Mouse (Mus musculus): Measurements from ENCODE around the gene Tspan4. TPM values are rescaled to one million over a fixed set of nuclear protein-coding genes. Genes with fewer than 3 reads are reported as not detected.

Gene Tspan4
- polyA plus RNA-seq, 1 experiment from 2014 or later, result 24.8 TPM

DNA sequence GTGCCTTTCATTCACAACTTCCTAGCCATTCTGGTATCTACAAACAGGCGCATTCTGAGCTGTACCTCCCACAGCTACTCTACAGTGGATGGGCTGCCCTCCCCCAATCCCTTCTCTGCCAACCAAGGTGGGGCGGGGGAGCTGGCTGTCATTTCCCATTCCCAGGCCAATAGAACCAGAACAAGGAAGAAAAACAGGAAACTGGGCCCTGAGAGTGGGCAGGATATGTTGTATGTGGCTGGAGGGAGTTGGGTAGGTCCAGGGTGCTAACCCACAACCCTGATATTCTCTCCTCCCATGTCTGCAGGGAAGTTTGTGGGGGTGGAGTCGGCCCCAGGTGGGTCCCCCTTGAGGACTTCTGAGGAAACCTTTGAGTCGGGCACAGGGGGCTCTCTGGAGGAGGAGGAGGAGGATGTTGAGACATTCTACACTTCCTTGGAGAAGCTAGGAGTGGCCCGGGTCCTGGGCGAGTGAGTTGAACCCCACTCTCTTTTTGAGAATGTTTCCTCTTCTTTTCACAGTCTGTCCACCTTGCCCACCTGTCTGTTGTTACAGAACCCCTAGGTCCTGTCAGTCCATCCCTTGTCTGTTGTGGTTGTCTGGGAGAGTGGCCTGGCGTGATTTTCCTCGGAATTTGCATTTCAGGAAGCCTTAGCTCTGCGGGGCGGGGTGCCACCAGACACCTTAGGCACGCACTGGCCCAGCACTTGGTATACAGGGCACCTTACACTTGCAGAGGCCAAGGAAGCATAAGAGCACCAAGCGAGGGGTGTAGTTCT lies 11.0 kb upstream of the Tspan4 start:
- peaks cover 76% of the 10 kb centered on the region for H3K27me3 ChIP-seq
- peak overlapping the region; percentile 30 for H3K4me3 ChIP-seq (replicated peaks)

DNA sequence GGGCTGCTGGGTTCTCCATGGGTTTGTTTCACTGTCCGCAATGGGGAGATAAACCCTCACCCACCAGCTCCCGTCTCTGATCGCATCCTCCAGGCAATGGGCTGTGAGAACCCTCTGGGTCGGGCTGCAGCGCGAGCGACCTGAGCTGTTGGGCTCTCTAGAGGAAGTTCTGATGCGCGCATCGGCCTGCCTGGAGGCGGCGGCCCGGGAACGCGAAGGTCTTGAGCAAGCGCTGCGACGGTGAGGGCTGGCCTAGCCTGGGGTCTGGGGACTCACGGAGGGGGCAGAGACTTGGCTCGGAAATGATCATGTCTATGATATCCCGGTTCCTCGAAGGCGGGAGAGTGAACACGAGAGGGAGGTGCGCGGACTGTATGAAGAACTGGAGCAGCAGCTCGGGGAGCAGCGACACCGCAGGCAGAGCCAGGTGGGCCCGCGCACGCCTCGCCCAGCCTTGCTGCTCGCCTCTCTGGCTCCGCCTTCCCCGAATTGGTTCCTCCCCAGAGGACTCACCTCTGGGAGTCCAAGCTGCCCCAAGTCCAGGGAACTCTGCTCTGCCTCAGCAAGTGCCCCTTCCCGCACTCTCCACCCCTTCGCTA lies 10.3 kb upstream of the Tspan4 start:
- Histone ChIP-seq H3K9ac (replicated peaks) (no peak overlapping the region; the same call in 1 of the 2 replicates), H3K4me3 (replicated peaks) (peak overlapping the region; percentile 30), H3K27ac (peak overlapping the region; percentile 41; the same call in 1 of the 2 replicates), H3K9me3 (no peaks in the 10 kb centered on the region), H3K4me2 (peak overlapping the region; percentile 56), H3K36me3 (peaks cover 7% of the 10 kb centered on the region), H3K4me1 (replicated peaks) (peaks cover 61% of the 10 kb centered on the region), H3K27me3 (peaks cover 69% of the 10 kb centered on the region)
- ATAC-seq (ENCODE audit: insufficient number of reproducible peaks, insufficient read depth, low FRiP score, low TSS enrichment, low read depth), result no peak
- WGBS, result 4% methylated on average over 38 of the region's 38 CpGs

More for the DNA sequence above, 11.0 kb upstream of the Tspan4 start:
- no peak for ATAC-seq (ENCODE audit: insufficient number of reproducible peaks, insufficient read depth, low FRiP score, low TSS enrichment, low read depth)
- Histone ChIP-seq H3K4me1 (replicated peaks) (peaks cover 54% of the 10 kb centered on the region), H3K27ac (no peak overlapping the region), H3K36me3 (peaks cover 8% of the 10 kb centered on the region; the same call in 1 of the 2 replicates), H3K4me2 (peak overlapping the region; percentile 56), H3K9me3 (no peaks in the 10 kb centered on the region), H3K9ac (replicated peaks) (no peak overlapping the region; the same call in 1 of the 2 replicates)
- 25% methylated on average over 12 of the region's 12 CpGs for WGBS

DNA sequence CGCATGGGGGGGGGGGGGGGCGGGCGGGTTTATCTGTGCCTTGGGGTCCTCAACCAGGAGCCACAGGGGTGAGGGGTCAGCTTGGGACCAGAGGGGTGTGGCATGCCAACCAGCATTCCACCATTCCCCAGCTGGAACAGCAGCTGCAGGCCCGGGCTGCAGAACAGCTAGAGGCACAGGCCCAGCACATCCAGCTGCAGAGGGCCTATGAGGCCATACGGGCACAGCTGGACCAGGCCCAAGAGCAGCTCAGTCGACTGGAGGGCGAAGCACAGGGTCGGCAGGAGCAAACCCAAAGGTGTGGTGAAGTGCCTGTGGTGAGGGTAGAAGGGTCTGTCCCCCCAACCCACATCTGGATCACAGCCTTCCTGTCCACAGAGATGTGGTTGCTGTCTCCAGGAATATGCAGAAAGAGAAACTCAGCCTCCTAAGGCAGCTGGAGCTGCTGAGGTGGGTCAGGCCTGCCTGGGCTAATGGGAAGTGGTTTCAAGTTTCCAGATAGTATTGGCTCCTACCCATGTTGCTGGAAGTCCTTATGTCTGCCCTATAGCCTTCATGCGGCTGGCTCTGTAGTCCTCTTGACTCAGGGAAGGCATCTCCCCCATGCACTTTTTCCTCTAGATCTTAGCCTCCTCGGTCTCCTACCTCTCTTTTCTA lies 9.5 kb upstream of the Tspan4 start:
- ATAC-seq (ENCODE audit: insufficient number of reproducible peaks, insufficient read depth, low FRiP score, low TSS enrichment, low read depth), result no peak
- WGBS, result 26% methylated on average over 10 of the region's 10 CpGs
- Histone ChIP-seq H3K27me3 (peaks cover 61% of the 10 kb centered on the region), H3K9ac (replicated peaks) (0 out of 2 replicates have a peak overlapping the region, but pooled peaks have one; percentile 12), H3K36me3 (peaks cover 14% of the 10 kb centered on the region), H3K4me2 (peak overlapping the region; percentile 56), H3K4me1 (replicated peaks) (peaks cover 63% of the 10 kb centered on the region), H3K4me3 (replicated peaks) (peak overlapping the region; percentile 30; the same call in 1 of the 2 replicates), H3K9me3 (no peaks in the 10 kb centered on the region), H3K27ac (peak overlapping the region; percentile 41; the same call in 1 of the 2 replicates)

DNA sequence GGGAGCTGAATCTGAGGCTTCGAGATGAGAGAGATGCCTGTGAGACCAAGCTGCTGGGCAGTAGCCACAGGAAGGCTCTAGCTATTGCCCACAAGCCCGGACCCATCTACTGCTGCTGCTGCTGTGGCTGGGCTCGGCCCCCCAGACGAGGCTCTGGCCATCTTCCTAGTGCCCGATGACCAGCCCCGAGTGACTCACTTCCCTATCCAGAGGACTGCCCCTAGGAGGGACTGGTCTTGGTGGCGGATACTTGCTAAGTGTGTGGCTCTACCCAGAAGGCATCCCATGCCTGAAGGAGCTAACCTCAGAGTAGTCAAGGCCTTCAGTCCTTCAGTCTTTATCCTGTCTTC lies 9.0 kb upstream of the Tspan4 start:
- no peak overlapping the region for H3K4me3 ChIP-seq (replicated peaks)
- WGBS, result 69% methylated on average over 7 of the region's 7 CpGs
- H3K9ac ChIP-seq (replicated peaks), result no peak overlapping the region
- H3K27ac ChIP-seq, result peak overlapping the region; percentile 41; the same call in 1 of the 2 replicates
- peaks cover 19% of the 10 kb centered on the region for H3K36me3 ChIP-seq
- peaks cover 63% of the 10 kb centered on the region for H3K4me1 ChIP-seq (replicated peaks)
- no peak overlapping the region for H3K4me2 ChIP-seq
- H3K27me3 ChIP-seq, result peaks cover 56% of the 10 kb centered on the region
- ATAC-seq (ENCODE audit: insufficient number of reproducible peaks, insufficient read depth, low FRiP score, low TSS enrichment, low read depth), result no peak
- no peaks in the 10 kb centered on the region for H3K9me3 ChIP-seq

DNA sequence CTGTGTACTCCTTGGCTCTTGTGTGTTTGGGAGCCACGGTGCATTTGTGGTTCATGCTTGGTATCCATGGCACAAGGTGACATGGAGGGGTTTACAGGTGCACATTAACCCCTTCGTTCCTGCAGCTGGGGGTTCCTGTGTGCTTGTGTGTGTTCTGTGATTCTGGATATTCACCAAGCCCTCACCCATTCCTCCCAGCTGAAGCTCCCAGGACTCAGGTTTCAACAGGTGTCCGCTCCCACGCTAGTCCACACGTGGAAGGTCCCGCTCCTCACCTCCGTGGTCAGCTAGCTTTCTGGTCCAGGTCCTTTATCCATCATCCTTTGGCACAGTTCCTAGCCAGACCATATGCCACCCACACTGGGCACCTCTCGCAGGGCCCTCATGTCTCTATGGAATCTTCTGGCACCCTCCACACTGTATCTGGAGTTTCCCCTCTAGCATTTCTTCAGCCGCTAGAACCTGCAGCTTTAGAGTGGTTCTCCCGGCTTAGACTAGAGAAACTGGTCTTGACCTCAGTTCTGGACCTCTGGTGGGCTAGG lies 8.4 kb upstream of the Tspan4 start:
- Histone ChIP-seq H3K27ac (peak overlapping the region; percentile 82; the same call in 1 of the 2 replicates), H3K9me3 (no peaks in the 10 kb centered on the region), H3K4me1 (replicated peaks) (peaks cover 59% of the 10 kb centered on the region), H3K27me3 (peaks cover 49% of the 10 kb centered on the region), H3K4me2 (peak overlapping the region; percentile 86), H3K9ac (replicated peaks) (peak overlapping the region; percentile 79), H3K4me3 (replicated peaks) (peak overlapping the region; percentile 75), H3K36me3 (peaks cover 25% of the 10 kb centered on the region)
- no peak for ATAC-seq (ENCODE audit: insufficient number of reproducible peaks, insufficient read depth, low FRiP score, low TSS enrichment, low read depth)
- WGBS, result 55% methylated on average over 10 of the region's 10 CpGs

DNA sequence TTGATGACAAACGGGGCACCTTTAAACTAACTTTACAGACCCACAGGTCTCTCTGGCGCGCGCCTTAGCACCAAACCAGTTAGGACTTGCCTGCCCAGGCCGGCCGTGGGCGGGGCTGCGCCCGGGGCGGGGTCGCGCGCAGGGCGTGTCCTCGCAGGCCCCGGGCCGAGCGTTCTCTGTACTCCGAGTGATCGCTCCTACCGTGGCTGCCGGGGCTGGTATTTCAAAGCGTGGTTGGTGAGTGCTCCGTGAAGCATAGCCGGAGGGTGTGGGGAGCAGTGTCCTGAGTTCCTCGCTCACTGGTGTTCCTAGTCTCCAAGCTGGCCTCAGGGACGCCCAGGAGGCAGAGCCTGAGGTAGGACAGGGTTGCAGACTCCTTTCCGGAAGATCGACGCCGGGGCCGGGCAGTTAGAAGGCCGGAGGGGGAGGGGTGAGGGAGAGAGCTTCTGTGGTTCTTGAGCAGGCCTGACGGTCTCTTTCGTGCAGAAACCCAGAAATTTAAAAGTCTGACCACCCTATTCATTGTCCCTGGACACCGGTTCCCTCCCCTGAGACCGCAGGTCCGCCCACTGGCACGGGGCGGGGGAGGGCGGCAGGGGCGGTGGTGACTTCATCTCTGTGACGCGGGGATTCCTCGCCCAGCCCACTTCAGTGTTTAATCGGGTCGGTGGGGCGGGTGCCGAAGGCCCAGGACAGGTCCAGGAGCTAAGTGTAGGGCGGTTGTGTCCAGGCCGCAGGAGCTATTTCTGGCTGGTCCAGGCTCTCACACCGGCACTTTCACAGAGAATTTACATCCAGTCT lies 7.6 kb upstream of the Tspan4 start, which contains the start of gene Cd151:
Gene Cd151, plus strand, starts transcription at position 163 of the 801 bp plus-strand sequence.
- Histone ChIP-seq H3K4me2 (peak within 1 kb of the TSS; percentile 86), H3K9ac (replicated peaks) (peak within 1 kb of the TSS; percentile 79), H3K27me3 (peaks cover 42% of the 10 kb centered on the region), H3K27ac (peak within 1 kb of the TSS; percentile 82), H3K4me3 (replicated peaks) (peak within 1 kb of the TSS; percentile 75), H3K9me3 (no peaks in the 10 kb centered on the region), H3K36me3 (peaks cover 30% of the 10 kb centered on the region), H3K4me1 (replicated peaks) (peaks cover 51% of the 10 kb centered on the region)
- 1% methylated on average over 52 of the region's 52 CpGs for WGBS
- peak; percentile 67 for ATAC-seq (ENCODE audit: insufficient number of reproducible peaks, insufficient read depth, low FRiP score, low TSS enrichment, low read depth)

DNA sequence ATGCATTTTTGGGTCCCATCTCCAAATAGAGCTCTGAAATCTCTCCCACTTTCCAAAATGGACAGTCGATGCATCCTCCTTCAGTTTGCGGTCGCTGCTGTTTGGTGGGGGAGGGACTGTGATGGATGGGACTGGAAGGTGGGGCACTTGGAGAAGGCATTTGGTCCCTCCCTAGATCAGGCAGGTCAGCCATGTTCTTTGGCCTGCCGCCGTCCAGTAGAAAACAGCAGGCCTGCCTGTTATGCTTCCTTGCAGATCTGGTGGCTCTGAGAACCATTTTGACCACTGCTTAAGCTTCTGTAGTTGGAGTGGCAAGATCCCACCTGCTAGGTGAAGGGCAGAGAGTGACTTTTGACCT lies 6.9 kb upstream of the Tspan4 start:
- H3K4me1 ChIP-seq (replicated peaks), result peaks cover 49% of the 10 kb centered on the region
- no peak for ATAC-seq (ENCODE audit: insufficient number of reproducible peaks, insufficient read depth, low FRiP score, low TSS enrichment, low read depth)

DNA sequence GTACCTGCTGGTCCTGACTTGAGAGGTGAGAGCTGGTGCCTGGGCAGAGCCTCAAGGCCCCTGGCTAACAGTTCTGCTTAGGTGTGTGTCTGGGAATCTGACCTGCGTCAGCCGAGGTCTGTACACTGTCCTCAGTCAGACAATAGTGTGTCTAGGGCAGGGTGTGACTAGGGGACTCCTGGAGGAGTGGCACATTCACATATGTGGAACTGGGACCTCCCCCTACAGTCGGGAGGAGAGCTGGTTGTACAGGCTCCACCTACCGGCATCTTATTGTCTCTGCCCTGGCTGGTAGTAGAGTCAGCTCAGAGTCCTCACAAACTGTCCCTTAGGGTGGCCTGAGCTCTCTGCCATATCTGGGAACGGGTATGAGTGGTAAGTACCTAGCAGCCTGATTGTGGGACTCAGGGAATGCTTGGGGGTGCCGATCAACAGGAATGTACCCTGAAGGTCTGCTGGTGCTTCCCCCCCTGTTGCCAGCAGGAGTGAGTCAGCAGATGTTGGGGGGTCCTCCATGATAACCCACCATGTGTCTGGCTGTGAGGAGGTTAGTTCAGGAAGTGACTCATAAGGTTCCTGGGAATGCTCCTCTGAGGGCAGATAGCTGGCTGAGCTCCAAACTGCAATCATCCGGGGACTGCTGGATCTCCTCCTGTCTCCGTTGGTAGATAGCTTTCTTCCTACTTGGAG lies 6.4 kb upstream of the Tspan4 start:
- Histone ChIP-seq H3K9me3 (no peaks in the 10 kb centered on the region), H3K9ac (replicated peaks) (peak overlapping the region; percentile 79), H3K36me3 (peaks cover 35% of the 10 kb centered on the region), H3K27me3 (peaks cover 29% of the 10 kb centered on the region), H3K4me1 (replicated peaks) (peaks cover 54% of the 10 kb centered on the region), H3K4me2 (peak overlapping the region; percentile 86), H3K27ac (peak overlapping the region; percentile 82), H3K4me3 (replicated peaks) (peak overlapping the region; percentile 75)
- WGBS, result 16% methylated on average over 8 of the region's 8 CpGs
- peak; percentile 63; the same call in 1 of the 2 replicates for ATAC-seq (ENCODE audit: insufficient number of reproducible peaks, insufficient read depth, low FRiP score, low TSS enrichment, low read depth)

More for the DNA sequence above, 6.9 kb upstream of the Tspan4 start:
- Histone ChIP-seq H3K9ac (replicated peaks) (peak overlapping the region; percentile 79), H3K4me3 (replicated peaks) (peak overlapping the region; percentile 75), H3K27ac (peak overlapping the region; percentile 82), H3K36me3 (peaks cover 35% of the 10 kb centered on the region), H3K27me3 (peaks cover 35% of the 10 kb centered on the region), H3K4me2 (peak overlapping the region; percentile 86), H3K9me3 (no peaks in the 10 kb centered on the region)
- 21% methylated on average over 5 of the region's 5 CpGs for WGBS

DNA sequence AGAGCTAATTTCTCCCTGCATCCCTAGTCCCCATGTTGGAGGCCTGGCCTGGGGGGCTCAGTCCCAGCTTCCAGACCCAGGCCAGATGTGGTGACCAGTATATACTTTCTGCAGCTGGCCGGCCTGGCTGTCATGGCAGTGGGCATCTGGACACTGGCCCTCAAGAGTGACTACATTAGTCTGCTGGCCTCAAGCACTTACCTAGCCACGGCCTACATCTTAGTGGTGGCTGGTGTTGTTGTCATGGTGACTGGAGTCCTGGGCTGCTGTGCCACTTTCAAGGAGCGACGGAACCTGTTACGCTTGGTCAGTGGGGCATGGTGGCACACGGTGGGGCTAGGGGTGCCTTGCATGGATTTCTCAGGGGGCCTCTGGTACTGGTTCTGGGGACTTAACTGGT lies 5.7 kb upstream of the Tspan4 start:
- peak overlapping the region; percentile 82; the same call in 1 of the 2 replicates for H3K27ac ChIP-seq

More for the DNA sequence above, 5.7 kb upstream of the Tspan4 start:
- H3K36me3 ChIP-seq, result peaks cover 35% of the 10 kb centered on the region
- peaks cover 58% of the 10 kb centered on the region for H3K4me1 ChIP-seq (replicated peaks)
- H3K4me3 ChIP-seq (replicated peaks), result peak overlapping the region; percentile 75
- no peaks in the 10 kb centered on the region for H3K9me3 ChIP-seq
- no peak for ATAC-seq (ENCODE audit: insufficient number of reproducible peaks, insufficient read depth, low FRiP score, low TSS enrichment, low read depth)
- 88% methylated on average over 6 of the region's 6 CpGs for WGBS
- peaks cover 22% of the 10 kb centered on the region for H3K27me3 ChIP-seq
- peak overlapping the region; percentile 86 for H3K4me2 ChIP-seq
- H3K9ac ChIP-seq (replicated peaks), result peak overlapping the region; percentile 79; the same call in 1 of the 2 replicates
